Mouse (Mus musculus) cerebellum, adult 11 months (tissue): ENCODE results near the gene Lurap1.
A peak's percentile ranks its signal among the peaks of the same experiment; 100 is the strongest.

Experiments used
- DNase-seq: peaks from one replicate; pipeline ENCODE4 v3.0.0; 2022

Lurap1 gene

DNA sequence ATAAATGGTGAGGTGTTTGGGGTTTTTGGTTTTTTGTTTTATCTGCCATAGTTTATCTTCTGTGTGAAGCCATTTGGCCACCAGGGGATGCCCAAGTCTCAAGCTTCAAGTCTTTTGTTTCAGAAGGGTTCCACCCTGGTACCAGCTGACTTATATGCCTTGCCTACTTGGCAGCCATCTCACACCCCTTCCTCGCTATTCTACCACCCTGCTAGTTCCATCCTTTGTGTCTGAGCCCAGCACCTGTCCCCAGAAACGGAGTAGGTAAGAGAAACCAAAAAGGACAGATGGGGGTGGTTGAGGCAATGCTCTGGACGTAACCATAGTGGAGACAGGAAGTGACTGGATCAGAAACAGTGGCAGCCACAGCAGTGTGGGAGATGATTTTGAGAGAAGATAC lies 8.8 kb upstream of the Lurap1 start:
- no peak for DNase-seq

DNA sequence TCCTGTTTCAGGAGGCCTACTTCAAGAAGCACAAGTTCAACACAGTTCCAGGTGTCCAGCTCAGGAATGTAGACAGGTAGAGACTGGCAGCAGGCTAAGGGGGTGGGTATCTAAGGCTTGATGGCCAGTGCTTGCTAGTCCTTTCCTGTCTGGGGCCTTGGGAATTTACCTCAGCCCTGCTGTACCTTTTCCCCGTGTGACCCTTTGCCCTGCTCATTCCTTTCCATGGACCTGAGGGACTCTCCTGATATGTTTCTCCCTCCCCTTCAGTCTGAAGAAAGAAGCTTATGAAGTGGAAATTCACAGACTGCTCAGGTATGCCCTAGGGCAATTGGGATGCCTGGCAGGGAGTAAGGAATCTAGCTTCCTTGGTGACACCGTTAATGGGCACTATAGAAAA lies 6.7 kb upstream of the Lurap1 start:
- no peak for DNase-seq

DNA sequence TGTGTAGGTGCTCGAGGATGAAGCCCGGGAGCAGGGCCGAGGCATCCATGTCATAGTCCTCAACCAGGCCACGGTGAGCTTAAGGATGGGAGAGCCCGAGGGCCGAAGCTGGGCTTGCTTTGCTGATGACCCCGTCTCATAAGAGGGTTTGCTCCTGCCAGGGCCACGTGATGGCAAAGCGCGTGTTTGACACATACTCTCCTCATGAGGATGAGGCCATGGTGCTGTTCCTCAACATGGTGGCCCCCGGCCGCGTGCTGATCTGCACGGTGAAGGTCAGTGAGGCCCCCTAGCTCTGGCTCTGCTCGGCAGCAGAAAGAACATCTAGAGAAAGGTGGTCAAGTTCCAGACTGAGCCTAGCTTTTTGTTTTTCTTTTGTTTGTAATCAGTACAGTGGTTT lies 1.6 kb upstream of the Lurap1 start:
- no peak for DNase-seq

DNA sequence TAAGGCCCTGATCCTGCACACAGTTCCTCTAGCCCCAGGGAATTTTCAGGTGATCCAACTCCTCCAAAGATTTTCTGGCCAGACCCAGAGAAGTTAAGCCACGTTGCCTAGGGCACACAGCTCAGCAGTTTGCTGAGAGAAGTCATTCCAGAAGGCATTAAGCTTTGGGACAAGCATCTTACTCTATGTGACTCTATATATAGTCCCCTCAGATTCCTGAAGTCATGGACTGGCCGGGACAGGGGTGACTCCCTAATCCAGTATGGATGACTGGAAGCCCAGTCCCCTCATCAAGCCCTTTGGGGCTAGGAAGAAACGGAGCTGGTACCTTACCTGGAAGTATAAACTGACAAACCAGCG lies 296 bp downstream of the Lurap1 start:
- no peak for DNase-seq

DNA sequence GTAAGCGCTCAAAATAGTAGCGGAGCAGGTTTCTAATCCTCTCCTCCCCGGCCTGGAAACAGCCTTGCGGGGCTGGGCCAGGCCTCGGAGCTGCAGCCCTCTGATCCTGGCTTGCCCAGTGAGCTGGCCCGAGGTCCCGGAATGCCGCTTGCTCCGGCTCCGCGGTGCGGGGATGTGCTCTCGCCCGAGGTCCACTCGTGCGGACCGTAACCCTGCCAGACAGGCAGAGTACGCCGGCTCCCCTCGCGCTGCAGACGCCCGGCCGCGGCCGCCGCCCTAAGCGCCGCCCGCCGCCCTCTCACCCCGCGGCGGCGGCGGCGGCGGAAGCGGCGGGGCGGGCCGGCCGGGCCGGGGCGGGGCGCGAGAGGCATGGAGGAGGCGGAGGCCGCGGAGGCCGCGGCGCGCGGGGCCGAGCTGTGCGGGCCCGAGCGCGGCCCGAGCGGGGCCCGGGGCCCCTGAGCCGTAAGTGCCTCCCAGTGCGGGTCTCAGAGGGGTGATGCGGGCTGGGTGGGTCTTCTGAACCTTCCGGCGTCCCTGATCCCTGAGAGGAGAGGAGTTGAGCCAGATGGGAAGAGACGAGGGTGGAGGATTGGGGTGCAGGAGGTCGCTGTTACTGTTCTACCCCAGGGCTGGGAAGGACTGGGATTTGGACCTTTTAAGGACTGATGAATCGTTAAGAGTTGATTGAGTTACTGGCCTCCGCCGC lies 829 bp downstream of the Lurap1 start:
- DNase-seq: peak; percentile 66

DNA sequence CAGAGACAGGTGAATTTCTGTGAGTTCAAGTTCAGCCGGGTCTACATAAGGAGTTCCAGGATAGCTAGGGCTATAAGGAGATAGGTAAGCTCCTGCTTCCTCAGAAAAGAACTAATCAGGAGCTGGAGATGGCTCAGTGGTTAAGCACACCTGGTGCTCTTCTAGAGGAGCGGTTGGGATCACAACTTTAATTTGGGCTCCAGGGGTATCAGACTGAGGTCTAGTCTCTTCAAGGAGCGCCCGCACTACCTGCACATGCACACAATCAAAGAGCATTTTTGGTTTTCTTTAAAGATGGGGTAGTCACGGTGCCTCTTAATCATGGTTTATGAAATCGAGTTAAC lies 1.4 kb downstream of the Lurap1 start:
- DNase-seq: no peak

DNA sequence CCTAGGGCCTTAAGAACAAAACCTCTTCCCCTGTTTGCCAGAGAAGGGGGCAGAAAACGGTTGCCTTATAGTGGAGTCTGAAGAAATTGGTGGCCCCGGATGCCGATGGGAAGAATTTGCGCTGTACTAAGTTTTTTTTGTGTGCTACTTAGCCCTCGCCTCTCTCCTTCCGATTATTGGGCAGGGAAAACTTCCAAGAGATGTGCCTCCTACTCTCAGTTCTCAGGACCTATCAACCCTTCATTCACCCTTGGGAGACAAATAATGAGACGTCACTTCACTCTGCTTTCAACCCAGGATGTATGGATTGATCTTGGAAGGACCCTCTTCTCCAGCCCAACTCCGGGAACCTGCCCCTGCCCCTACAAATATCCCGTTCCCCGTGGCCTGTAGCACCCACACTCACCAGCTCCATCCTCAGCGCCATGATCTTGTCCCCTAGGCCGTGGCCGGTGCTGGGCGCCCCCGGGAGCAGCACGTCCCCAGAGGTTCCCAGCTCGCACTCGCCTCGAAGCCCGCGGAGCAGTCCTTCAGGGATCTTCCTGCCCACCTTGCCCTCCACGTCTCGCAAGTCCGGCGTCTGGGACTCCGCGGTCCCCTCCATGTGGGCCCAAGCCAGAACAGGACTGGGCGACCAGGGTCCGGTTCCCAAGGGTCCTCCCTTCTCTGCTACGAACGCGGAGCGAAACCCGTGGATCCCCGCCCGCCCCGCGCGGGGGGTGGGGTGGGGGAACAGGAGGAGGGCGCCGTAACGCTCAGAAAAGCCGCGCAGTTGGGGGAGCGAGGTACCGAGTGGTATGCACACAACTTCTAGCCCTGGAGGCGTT lies 7.0 kb downstream of the Lurap1 start:
- peak; percentile 79 for DNase-seq

DNA sequence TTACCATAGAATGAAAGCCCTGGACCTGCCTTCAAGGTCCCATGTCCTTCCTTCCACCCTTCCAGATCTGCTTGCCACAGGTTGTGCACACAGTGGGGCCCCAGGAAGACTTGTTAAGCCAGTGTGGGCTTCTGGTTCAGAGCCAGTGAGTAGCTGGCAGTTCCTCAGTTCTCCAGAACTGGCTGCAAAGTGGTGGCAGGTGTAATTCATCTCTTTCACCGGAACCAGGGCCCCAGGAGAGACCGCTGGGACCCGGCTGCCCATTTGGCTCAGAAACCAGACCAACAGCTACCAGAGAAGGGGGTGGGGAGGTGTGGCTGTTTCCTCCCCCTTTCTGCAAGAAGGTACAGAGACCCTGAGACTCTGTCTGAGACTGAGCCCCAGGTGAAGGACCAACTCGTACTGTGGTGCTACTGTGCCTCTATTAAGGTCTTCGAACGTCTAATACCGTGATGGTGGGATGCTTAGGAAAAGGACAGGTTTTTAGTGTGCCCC lies 7.8 kb downstream of the Lurap1 start:
- DNase-seq: peak; percentile 94

DNA sequence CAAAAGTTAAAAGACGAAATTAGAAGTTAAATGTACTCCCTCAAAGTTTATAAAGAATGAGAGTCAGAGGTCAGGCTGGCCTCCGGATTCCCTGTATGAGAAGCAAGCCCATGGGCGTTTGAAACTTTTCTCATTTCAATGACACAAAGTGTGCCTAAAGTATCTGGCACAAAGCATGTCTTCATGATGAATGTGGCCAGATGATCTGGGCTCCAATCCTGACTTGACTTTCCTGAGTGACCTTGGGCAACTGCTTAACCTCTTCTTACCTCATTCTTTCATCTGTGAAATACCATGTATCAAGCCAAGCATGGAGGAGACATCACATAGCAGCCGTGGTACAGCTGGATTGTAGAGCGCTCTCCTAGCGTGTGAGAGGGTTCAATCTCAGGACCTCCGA lies 8.9 kb downstream of the Lurap1 start:
- no peak for DNase-seq

DNA sequence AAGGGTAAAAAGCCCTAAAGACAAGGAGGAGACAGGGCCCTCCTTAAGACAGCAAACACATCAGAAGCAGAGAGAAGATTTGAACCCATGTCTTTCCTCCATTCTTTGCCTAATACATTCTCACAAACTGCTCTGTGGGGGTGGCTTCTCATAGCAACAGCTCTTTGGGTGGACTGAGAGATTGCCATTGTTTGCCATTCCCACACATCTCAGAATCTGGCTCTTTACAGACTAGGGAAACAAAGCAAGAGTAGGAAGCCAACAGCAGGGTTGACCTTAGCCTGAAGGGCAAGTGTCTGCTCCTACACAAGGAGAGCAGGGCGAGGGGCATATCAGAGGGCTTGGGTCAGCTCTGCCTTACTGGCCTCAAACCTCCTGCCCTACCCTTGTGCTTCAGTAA lies 9.4 kb downstream of the Lurap1 start:
- no peak for DNase-seq

DNA sequence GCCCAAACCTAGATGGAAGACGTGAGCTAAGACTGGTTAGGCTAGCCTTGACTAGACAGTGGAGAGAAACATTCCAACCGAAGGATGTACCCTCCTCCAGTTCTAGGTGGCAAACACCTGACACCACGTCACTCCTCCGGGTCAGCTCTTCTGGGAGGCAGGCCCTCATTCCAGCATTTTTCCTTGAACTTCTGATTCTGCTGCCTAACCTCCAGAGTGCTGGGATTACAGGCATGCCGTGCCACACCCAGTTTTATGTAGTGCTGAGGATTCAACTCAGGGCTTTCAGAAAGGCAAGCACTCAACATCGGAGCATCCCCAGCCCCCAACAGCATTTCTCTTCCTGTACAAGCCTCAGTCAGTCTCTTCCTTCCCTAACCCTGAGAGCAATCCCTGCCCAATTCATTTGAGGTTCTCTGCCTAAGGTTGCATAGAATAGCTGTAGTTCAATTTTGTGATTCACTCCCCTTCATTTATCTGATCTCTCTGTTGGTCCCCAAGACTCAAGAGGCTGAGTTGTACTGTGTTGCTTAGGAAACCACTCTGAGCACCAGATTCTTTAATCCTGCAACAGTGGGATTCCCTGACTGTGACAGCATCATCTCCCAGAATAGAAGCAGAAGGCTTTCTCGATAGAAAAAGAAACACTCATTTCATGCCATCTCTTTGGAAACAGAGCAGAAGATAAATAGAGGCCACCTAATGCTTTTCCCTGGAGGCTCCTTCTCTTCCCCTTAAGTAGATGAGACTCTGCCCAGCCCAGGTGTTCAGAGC lies 10.2 kb downstream of the Lurap1 start:
- no peak for DNase-seq

DNA sequence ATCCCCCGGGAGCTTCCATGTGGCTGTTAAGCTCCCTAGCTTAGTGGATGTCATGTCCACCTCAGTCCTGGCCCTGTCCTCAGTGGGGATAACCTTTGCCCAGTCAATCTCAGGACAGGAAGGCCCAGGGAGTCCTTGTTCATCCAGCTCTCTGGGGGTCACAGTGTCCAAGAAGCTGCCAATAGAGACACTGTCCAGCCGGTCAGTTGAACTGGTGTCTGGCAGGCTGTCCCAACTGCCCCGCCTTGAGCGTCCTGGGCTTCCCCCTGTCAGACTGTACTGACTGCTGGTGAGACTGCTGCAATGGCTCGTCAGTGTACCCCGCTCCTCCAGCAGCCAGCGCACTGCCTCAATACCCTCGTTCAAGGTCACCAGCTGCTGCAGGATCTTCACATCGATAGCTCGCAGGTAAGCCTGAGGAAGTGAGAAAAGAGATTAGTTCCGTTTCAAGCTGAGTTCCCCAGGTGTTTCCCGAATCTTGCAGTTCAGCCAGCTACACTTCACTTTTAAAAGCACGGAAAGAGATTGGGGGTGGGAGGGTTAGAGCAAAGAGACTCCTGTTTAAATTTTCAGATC lies 13.6 kb downstream of the Lurap1 start:
- DNase-seq: no peak

DNA sequence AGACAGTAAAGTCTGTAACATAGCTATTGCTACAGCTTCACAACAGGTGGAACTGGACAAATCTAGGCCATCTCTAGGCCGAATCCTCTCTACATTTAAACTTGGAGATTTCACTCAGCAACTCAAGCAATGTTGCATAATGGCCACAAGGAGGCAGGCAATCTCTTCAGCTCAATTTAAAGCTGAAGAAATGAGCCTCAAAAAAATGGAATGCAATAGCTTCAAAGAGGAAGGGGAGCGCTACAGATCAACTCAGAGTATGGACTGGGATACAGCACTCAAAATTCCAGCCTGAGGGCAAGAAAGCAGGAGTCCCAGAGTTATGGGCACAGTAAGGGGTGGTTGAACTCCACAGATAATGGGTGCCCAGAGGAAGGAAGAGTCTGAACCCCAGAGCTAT lies 16.1 kb downstream of the Lurap1 start:
- DNase-seq: no peak

DNA sequence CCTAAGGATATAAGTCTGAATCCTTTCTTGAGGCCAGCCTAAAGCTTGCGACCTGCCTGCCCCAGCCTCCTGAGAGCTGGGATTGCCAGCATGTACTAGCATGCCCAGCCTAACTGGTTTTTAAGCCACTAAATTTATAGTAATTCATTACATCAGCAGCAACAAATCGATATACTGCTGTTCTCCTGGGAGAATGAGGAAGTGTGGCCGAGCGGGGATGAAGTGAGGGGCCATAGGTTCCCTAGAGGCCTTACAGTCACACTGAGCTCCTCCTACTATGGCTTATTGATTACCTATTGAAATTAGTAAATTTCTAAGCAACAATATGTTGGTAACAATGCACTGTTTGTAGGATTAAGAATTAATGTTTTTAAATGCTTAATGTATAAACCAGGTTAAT lies 18.0 kb downstream of the Lurap1 start:
- no peak for DNase-seq

DNA sequence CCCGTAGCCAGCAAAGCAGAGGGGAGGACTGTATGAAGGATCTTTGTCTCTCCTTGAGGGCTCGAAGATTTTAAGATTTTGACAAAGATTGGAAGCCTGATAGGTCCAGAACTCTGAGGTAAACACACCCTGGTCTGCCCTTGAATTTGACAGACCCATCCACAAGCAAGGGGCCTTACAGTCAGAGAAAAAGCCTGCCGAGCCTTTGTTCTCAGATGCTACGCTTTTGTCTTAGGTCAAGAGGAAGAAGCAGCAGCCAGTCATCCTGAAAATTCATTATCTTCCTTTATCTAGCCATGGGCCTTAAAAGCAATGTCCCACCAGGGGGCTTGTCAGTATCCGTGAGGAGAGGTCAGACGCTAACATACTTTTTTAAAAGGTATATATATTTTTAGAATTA lies 23.2 kb downstream of the Lurap1 start:
- DNase-seq: no peak

DNA sequence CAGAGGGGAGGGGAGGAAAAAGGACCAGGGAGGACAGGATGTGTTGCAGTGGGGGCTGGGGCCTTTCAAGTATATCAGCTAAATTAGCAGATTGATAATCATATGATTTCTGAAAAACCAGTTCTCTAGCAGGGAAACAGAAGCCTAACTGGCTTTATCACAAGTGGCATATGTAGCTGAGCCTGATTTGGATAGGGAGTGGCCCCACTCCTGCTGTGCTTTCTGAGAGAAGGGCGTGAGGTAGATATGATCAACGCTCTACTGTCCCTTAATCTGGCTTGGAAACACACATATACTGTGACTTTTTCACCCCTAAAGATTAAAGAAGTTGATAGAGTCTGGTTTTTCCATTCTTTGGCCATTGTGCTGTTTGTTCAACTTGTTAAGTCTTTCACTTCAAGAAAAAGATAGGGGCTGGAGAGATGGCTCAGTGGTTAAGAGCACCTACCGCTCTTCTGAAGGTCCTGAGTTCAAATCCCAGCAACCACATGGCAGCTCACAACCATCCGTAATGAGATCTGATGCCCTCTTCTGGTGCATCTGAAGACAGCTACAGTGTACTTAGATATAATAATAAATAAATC lies 25.2 kb downstream of the Lurap1 start:
- no peak for DNase-seq

DNA sequence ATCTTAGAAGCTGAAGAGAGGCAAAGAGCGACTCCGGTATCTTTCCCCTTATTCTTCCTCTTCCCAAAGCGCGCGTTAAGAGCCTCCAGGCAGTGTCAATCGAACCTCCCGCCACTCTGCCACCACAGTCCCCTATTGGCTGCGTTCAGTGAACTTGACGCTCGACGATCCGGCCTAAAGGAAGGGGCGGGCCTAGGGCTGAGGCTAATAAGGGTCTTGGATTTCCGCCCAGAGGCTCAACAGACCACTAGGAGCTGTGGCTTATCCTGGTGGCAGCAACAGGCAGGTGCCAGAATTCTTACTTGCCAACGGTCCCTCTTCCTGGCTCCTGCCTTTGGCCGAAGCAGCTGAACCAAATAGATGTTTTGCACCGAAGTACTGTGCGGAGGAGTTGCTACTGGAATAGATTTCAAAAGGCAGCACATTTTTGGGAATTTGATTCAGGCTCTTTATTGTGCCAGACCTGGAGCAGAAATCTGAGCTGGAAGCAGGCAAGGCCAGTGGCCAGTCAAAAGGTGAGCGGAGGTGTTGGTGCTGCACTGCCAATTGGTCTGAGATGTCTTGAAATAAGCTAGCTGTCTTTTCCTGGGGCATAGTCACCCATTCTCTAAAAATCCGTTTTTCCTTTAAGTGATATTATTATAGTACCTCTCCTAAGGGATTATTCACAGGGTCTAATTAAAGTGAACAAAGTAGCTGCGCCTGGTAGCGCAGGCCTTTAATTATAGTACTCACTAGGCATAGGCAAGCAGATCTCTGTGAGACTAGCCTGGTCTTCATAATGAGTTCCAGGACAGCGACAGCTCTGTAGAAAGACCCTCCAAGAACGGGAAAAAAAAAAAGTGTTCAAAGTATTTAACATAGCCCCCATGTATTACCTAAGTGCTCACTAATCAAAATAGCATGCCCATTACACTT lies 27.3 kb downstream of the Lurap1 start, which contains the start of the genes Rad54l and Pomgnt1:
Rad54l (minus strand) TSS at position 89 of the 918 bp plus-strand sequence.
Pomgnt1 (plus strand) TSS at position 239 of the 918 bp plus-strand sequence.
- peak; percentile 72 for DNase-seq

DNA sequence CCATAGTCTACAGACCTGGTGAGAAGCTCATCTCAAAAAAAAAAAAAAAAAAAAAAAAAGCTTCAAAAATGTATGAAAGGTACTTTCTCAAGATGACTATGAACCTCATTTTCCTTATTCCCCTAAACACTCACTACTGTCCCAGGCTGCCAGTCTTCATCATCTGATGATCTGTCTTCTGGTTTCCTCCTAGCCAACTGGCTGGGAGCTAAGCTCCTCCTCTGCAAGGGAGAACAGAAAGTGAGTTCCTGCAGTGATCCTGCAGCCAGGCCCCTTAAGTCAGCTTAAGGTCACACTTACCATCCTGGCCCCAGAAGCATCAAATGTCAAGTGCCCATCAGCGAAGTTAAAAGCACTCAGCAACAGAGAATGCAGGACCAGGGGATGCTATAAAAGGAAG lies 28.4 kb downstream of the Lurap1 start:
- DNase-seq: no peak

DNA sequence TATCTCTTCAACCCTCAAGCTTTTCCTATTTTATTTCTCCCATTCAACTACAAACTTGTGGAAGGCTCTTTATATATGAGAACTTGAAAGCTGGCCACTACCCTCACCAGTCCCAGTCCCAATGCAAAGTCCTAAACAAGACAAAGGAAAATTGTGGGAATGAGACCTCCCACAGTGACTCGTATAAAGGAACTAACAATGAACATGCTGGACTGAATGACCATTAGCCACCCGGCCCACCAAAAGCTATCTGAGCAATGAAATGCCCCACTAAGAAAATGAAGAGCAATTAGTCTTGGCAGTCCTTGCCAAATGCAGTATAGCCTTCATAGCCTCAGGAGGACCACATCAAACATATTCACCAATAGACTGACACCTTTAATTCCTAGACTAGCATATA lies 39.7 kb downstream of the Lurap1 start:
- no peak for DNase-seq

DNA sequence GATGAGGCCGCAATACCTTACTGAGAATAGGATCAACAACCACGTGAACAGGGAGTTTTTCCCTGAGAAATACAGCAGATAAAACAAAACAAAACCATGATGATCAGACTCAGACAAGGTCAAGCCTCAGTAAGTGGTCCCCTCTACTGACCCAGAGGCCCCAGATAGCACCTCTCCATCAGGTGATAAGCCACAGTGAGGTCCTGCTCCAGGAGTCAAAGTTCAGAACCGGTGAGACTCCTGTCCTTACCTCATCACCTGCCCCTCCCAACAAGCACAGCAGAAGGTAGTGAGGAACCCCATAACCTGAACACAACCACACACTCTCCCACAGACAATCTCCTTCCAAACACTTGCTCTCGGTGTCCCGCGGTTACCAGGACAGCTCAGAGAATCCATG lies 40.4 kb downstream of the Lurap1 start:
- DNase-seq: no peak

DNA sequence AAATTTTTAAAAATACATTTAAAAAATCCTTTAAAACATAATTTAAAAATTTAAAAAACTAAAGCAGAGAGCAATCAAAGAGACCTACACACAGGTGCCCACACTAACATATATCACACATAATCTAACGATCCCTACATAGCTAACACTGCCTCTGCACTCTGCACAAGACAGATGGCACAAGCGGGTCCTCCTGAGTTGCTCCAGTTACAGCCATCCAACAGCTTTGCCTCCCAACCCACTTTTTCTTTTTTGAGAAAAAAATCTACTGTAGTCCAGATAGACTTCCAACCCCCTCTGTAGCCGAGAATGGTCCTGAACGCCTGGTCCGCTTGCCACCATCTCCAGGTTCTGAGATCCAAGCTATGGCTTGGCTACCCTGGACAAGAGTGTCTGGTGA lies 45.9 kb downstream of the Lurap1 start:
- no peak for DNase-seq

DNA sequence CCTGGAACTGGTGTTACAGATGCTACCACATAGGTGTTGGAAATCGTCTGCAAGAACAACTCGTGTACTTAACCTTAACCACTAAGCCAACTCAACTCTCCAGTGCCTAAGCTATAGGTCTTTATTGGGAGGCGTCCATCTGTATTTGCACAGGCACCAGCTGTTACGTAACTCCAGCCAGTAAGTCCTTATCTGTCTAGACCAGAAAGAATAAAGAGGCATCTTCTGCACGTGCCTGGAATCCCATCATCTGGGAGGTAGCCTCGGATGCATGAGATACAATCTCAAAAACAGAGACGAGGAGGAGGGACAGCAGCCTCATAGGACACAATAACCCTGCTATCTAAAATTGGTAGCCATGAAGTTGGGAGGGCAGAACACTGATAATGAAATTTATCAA lies 50.2 kb downstream of the Lurap1 start:
- DNase-seq: no peak
